Comparison of ENCODE assay signal across 9 mouse cellular contexts in genomic region chr8:79641119-79641518, GRCm38 (mm10). TPM values are rescaled to one million over a fixed set of nuclear protein-coding genes. Genes with fewer than 3 reads are reported as not detected.
DNase-seq lines count a peak whose midpoint lies in the region; ATAC-seq and TF ChIP-seq lines count a peak whose summit lies in the region.
"Had no signal": no experiment of that assay in that cellular context is flagged by ENCODE, and none has a peak within 500 bp of the region (broad histone marks: within the 10 kb centered on the region; RNA-seq: fewer than 3 reads in every experiment).

No protein-coding gene starts in this region.

- no peaks in the 10 kb centered on the region for H3K9me3 ChIP-seq in heart, embryonic 16.5 days (replicated peaks; ENCODE audit: control insufficient read depth, low read length)
- H3K9me3 ChIP-seq in liver, embryonic 16.5 days (replicated peaks; ENCODE audit: control insufficient read depth, low read length): no peaks in the 10 kb centered on the region

- H3K27ac ChIP-seq in heart, adult 2 months: peak overlapping the region; percentile 95
- peak overlapping the region; percentile 66 for H3K27ac ChIP-seq in heart, embryonic 16.5 days (ENCODE audit: low read length)
- peak overlapping the region; percentile 17; the same call in 1 of the 2 replicates for H3K27ac ChIP-seq in liver, embryonic 16.5 days (ENCODE audit: low read length)

- no peak for TF ChIP-seq CTCF in heart, adult 2 months (IDR thresholded peaks at IDR 0.05)

- peak overlapping the region; percentile 62 for H3K4me2 ChIP-seq in heart, embryonic 16.5 days (ENCODE audit: low read depth, low read length)
- H3K4me2 ChIP-seq in liver, embryonic 16.5 days (ENCODE audit: low read depth, low read length): peak overlapping the region; percentile 77

- intact Hi-C loops in heart, adult 2 months (cut with DNase I): no loop called here
- intact Hi-C loops in heart, postnatal 14 days (cut with DNase I): no loop called here

- no peak for ATAC-seq in heart, embryonic 16.5 days (replicated peaks; ENCODE audit: extremely low read depth, insufficient read depth, low FRiP score)
- no peak for ATAC-seq in liver, embryonic 16.5 days (ENCODE audit: low read depth)

- H3K27me3 ChIP-seq in heart, adult 2 months (ENCODE audit: control insufficient read depth, insufficient read depth, low read length): no peaks in the 10 kb centered on the region
- H3K27me3 ChIP-seq in heart, embryonic 16.5 days (ENCODE audit: control insufficient read depth, insufficient read depth, low read length): no peaks in the 10 kb centered on the region
- no peaks in the 10 kb centered on the region for H3K27me3 ChIP-seq in liver, embryonic 16.5 days (ENCODE audit: control insufficient read depth, insufficient read depth, low read depth, low read length)

- H3K4me1 ChIP-seq in heart, adult 2 months (ENCODE audit: control insufficient read depth, insufficient read depth, low read length): peaks cover 3% of the 10 kb centered on the region; the same call in 1 of the 2 replicates
- H3K4me1 ChIP-seq in heart, embryonic 16.5 days (ENCODE audit: control insufficient read depth, insufficient read depth, low read length): peaks cover 24% of the 10 kb centered on the region
- H3K4me1 ChIP-seq in liver, embryonic 16.5 days (ENCODE audit: control insufficient read depth, low read depth, low read length): peaks cover 21% of the 10 kb centered on the region

- no peak for TF ChIP-seq POLR2A in heart, adult 2 months (IDR thresholded peaks at IDR 0.05; ENCODE audit: insufficient read depth, low read depth, low read length)

- H3K9ac ChIP-seq in heart, adult 2 months (ENCODE audit: low read depth, low read length): peak overlapping the region; percentile 59
- peak overlapping the region; percentile 79 for H3K9ac ChIP-seq in heart, embryonic 16.5 days (ENCODE audit: low read length)
- H3K9ac ChIP-seq in liver, embryonic 16.5 days (ENCODE audit: low read depth, low read length): peak overlapping the region; percentile 95

- H3K4me3 ChIP-seq in heart, adult 2 months: peak overlapping the region; percentile 95
- H3K4me3 ChIP-seq in heart, embryonic 16.5 days (ENCODE audit: low read length): peak overlapping the region; percentile 83
- peak overlapping the region; percentile 93 for H3K4me3 ChIP-seq in liver, embryonic 16.5 days (ENCODE audit: low read depth, low read length)

- TF ChIP-seq EP300 in heart, adult 2 months (IDR thresholded peaks at IDR 0.05; ENCODE audit: insufficient read depth, low read depth, low read length): no peak

- DNase-seq in heart, adult 2 months: no peak
- DNase-seq in heart, postnatal 14 days: no peak
- peak; percentile 13 for DNase-seq in CD4-positive helper T cell, adult 2 months (ENCODE audit: low read depth, low spot score)
- DNase-seq in ovary, postnatal 14 days (ENCODE audit: low spot score): no peak
- no peak for DNase-seq in thymus, postnatal 0 days (ENCODE audit: low spot score)
- DNase-seq in right cerebral cortex, postnatal 10 days (ENCODE audit: low spot score in 2 of 2): no peak
- DNase-seq: embryo, embryonic 11 days had no signal

- 5% methylated on average over 1 of the region's 1 CpGs for WGBS in heart, adult 2 months
- WGBS in heart, embryonic 16.5 days: 12% methylated on average over 1 of the region's 1 CpGs
- 5% methylated on average over 1 of the region's 1 CpGs for WGBS in liver, embryonic 16.5 days (ENCODE audit: insufficient replicate concordance)

- peaks cover 4% of the 10 kb centered on the region for H3K79me2 ChIP-seq in heart, adult 2 months (replicated peaks; ENCODE audit: control insufficient read depth, insufficient read depth, low read length)

- H3K36me3 ChIP-seq in heart, adult 2 months (ENCODE audit: control insufficient read depth, insufficient read depth, low read length): peaks cover 29% of the 10 kb centered on the region
- H3K36me3 ChIP-seq in heart, embryonic 16.5 days (ENCODE audit: control insufficient read depth, insufficient read depth): peaks cover 4% of the 10 kb centered on the region; the same call in 1 of the 2 replicates
- H3K36me3 ChIP-seq in liver, embryonic 16.5 days (ENCODE audit: control insufficient read depth, insufficient read depth): peaks cover 9% of the 10 kb centered on the region; the same call in 1 of the 2 replicates

RNA-seq across cellular contexts. Expression of gene Otud4, which starts 1.7 kb away (rescaled TPM):
- 10 to 100 TPM; 43.9 to 49.0 TPM for total RNA-seq in heart, adult 2 months (2021)
- polyA plus RNA-seq in heart, adult 2 months (2012; rRNA removed): 19.1 and 27.5 TPM in 2 replicates
- 10 to 100 TPM; 45.5 to 45.7 TPM for total RNA-seq in heart, postnatal 14 days (2021)
- polyA plus RNA-seq in heart, embryonic 16.5 days (2015; fragmentation: Nextera tagmentation; extraction: Ambion mirVana): 11.8 and 14.4 TPM in 2 replicates
- polyA plus RNA-seq in liver, embryonic 16.5 days (2015; fragmentation: Nextera tagmentation; extraction: Ambion mirVana): 5.4 and 5.6 TPM in 2 replicates
- polyA plus RNA-seq in thymus, postnatal 0 days (2015; fragmentation: Nextera tagmentation; extraction: Ambion mirVana): 12.1 and 13.8 TPM in 2 replicates

Comparison
In these comparisons a context has a peak if more than half of its experiments do, and no peak if none do; other contexts are left out.
1. H3K27ac ChIP-seq: peak in every context shown above with its lines; median percentile 95 in heart, adult 2 months; 66 in heart, embryonic 16.5 days; 17 in liver, embryonic 16.5 days.